Mouse (Mus musculus): ENCODE data around the gene Vmn2r116. TPM values are rescaled to one million over a fixed set of nuclear protein-coding genes. Genes with fewer than 3 reads are reported as not detected.
"Not testable (repeated sequence)": the region's sequence is repeated elsewhere in the genome, so short reads cannot be mapped to it uniquely, and the experiment has no call there.

The Vmn2r116 gene
- total RNA-seq (2021) = not detected

GRCm38 (mm10) chr17:23384304-23384703, at the start of gene Vmn2r116:
Gene Vmn2r116, plus strand, starts transcription at chr17:23384604.
- DNase-seq; intact Hi-C loops (cut with DNase I): not testable (repeated sequence)

- DNase-seq; intact Hi-C loops (cut with DNase I): not testable (repeated sequence)
These were observed 41.0 kb upstream of the Vmn2r116 start, which contains the start of gene Vmn2r115 for GRCm38 (mm10) chr17:23343441-23343840. Gene Vmn2r115, plus strand, starts transcription at chr17:23343741.

DNA sequence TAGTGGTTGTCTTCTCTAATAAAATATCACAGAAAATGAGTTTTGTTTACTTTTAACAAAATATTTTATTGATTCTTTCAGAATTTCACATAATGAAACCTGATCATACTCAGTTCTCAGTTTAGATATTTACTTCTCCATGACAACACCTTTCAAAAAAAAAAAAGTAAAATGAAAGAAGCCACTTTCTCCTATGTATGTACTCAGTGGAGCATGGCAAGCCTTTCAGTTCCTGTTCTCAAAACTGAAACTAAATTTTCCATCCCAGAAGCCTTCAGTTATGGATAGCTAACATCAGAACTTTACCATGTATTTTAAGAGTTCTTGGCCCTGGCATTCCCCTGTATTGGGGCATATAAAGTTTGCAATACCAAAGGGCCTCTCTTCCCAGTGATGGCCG, 32.8 kb upstream of the Vmn2r116 start:
- intact Hi-C loops (cut with DNase I) = no loop called here
- DNase-seq = no peak

GRCm38 (mm10) chr17:23433150-23433679, 48.8 kb downstream of the Vmn2r116 start:
- intact Hi-C loops (cut with DNase I) = no loop called here

More at GRCm38 (mm10) chr17:23433150-23433679, 48.8 kb downstream of the Vmn2r116 start:
- DNase-seq = no peak

Other genes starting within 250 kb of the Vmn2r116 start
- gene Zfp40, start 191.4 kb upstream of the Vmn2r116 start, total RNA-seq (2021) = 10 to 100 TPM; 38.6 to 39.3 TPM
- under 1 TPM in 1 of 2 experiments, not detected in 1; 0.06 TPM for gene Vmn2r114, start 72.1 kb upstream of the Vmn2r116 start, total RNA-seq (2021)
- under 1 TPM in 1 of 2 experiments, not detected in 1; 0.04 TPM for gene Vmn2r115, start 40.9 kb upstream of the Vmn2r116 start, total RNA-seq (2021)
- not detected for gene Vmn2r117, start 95.1 kb downstream of the Vmn2r116 start, total RNA-seq (2021)
- gene Zfp213, start 179.6 kb downstream of the Vmn2r116 start, total RNA-seq (2021) = 1 to 10 TPM; 6.4 to 7.3 TPM
- 10 to 100 TPM; 42.1 to 42.4 TPM for gene Zfp13, start 214.9 kb downstream of the Vmn2r116 start, total RNA-seq (2021)
- gene Zscan10, start 216.3 kb downstream of the Vmn2r116 start, total RNA-seq (2021) = not detected